Mouse (Mus musculus) cerebral cortex, adult 2 months (tissue): ENCODE results near the gene Rdh11.

Source experiments
- WGBS: fragments of 180-500 bp; shearing (Covaris S2); methylation state at CpG from one replicate; pipeline ENCODE4 v1.1.7; 2018; 5-methylcytosine and 5-hydroxymethylcytosine counted together

Rdh11 gene

DNA sequence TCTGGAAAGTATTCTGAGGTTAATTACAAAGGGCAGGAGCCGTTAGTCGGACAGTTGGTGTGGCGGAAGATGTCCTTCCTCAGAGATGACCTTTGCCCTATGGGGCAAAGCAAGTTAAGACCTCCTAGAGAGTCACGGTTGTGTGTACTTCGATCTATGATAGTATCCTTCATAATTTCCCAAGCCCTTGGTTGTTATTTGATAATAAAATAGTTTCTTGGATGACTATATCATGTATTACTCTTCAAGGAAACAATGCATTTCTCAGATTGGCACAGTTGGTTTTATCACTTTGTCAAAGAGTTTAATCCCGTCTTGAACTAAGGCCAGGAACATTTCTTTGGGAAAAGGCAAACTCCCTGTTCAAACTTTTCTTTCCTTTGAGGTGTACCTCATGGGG, at the start of gene Rdh11:
Gene Rdh11 (minus strand): TSS at position 101 of the 400 bp plus-strand sequence.
- WGBS = 67% methylated on average over 6 of the region's 6 CpGs

- 84% methylated on average over 11 of the region's 11 CpGs for WGBS
Observed at GRCm38 (mm10) chr12:79235485-79236080, 43.5 kb upstream of the Rdh11 start.

GRCm38 (mm10) chr12:79217511-79217910, 25.4 kb upstream of the Rdh11 start:
- 78% methylated on average over 5 of the region's 5 CpGs for WGBS

GRCm38 (mm10) chr12:79211447-79211846, 19.4 kb upstream of the Rdh11 start:
- WGBS = 93% methylated on average over 8 of the region's 8 CpGs

GRCm38 (mm10) chr12:79208703-79209464, 16.8 kb upstream of the Rdh11 start, which contains the start of gene Rdh12:
Gene Rdh12 (plus strand): TSS chr12:79208914.
- WGBS = 3% methylated on average over 13 of the region's 13 CpGs

GRCm38 (mm10) chr12:79201882-79202281, 9.8 kb upstream of the Rdh11 start:
- 88% methylated on average over 3 of the region's 3 CpGs for WGBS

GRCm38 (mm10) chr12:79197105-79197504, 5.0 kb upstream of the Rdh11 start:
- whole genome bisulfite sequencing = 88% methylated on average over 5 of the region's 5 CpGs

DNA sequence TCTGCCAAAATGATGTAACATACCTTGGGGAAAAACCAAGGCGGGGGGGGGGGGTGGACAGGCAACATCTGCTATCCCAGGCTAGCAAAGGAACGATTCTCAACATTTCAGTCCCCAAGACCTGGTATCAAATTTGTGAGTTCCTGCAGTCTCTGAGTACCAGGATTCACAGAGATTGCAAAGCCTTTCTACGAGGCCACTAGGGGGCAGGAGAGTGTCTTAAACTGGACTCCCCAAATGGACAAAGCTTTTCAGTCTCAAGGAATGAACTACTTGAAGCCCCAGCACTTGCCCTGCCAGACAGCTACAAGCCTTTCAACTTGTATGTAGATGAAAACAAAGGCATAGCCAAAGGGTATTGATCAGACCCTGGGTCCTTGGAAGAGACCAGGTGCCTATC, 1.3 kb upstream of the Rdh11 start:
- 1% methylated on average over 3 of the region's 3 CpGs for WGBS

- WGBS = 6% methylated on average over 14 of the region's 14 CpGs
Observed at GRCm38 (mm10) chr12:79191701-79192100, 392 bp downstream of the Rdh11 start.

GRCm38 (mm10) chr12:79190931-79191673, 991 bp downstream of the Rdh11 start:
- 2% methylated on average over 18 of the region's 18 CpGs for WGBS

DNA sequence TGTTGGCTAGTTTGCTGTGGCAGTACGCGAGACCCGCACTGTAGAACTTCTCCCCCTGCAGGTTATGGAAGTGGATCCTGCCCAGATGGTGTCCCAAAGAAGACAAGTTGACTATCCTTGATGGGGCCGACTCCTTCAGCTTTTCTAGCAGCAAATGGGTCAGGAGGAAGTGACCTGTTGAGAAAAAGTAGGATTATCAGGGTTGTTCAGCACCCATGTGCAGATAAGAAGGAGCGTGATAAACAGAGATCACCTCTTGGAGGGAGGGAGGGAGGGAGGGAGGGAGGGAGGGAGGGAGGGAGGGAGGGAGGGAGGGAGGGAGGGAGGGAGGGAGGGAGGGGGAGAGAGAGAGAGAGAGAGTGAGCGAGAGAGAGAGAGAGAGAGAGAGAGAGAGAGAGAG, 6.9 kb downstream of the Rdh11 start:
- 77% methylated on average over 4 of the region's 6 CpGs for WGBS

DNA sequence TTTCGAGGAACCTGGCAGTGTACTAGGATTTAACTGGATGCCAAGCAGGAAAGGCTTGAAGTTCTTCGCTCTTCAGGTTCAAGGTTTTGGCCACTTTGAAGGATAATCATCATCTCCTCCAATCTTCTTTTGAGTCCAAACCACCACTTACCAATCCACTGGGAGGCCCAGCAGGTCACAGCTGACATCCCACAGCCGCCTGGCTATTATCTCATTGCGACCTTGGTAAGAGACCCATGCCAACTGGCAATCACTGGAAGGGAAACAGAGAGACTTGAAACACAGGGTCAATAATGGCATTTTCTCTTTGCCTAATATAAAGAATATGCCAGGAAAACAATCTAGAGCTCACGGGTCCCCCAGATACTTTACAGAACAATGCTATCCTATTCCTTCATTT, 16.1 kb downstream of the Rdh11 start:
- WGBS = 96% methylated on average over 5 of the region's 5 CpGs

DNA sequence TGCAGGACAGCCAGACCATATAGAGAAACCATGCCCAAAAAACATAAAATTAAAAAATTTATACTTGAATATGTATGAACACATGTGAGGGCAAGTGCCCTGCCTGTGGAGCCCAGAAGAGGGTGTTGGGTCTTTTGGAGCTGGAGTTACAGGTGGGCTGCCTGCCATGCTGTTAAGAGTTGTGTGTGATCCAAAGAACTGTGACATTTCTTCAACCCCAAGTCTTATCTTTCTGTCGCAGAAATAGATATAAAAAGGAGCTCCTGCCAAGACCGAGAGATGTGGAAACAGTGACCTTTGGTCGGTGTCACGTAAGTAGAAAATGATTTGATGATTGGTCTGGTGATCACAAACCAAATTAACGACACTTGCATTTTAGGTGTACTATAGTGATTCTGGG, 18.4 kb downstream of the Rdh11 start:
- WGBS = 89% methylated on average over 5 of the region's 5 CpGs

GRCm38 (mm10) chr12:79172019-79172941, 19.8 kb downstream of the Rdh11 start, which contains the start of gene Vti1b:
Gene Vti1b (minus strand): TSS chr12:79172667.
- under 1% methylated on average over 72 of the region's 73 CpGs for WGBS

- WGBS = 16% methylated on average over 12 of the region's 12 CpGs
Observed at GRCm38 (mm10) chr12:79171269-79171995, 20.7 kb downstream of the Rdh11 start.

- WGBS = 44% methylated on average over 3 of the region's 3 CpGs
Observed at GRCm38 (mm10) chr12:79170421-79170820, 21.7 kb downstream of the Rdh11 start.

GRCm38 (mm10) chr12:79162876-79163275, 29.2 kb downstream of the Rdh11 start:
- 95% methylated on average over 3 of the region's 3 CpGs for WGBS

- 94% methylated on average over 6 of the region's 6 CpGs for WGBS
Observed at GRCm38 (mm10) chr12:79149653-79150052, 42.4 kb downstream of the Rdh11 start.

DNA sequence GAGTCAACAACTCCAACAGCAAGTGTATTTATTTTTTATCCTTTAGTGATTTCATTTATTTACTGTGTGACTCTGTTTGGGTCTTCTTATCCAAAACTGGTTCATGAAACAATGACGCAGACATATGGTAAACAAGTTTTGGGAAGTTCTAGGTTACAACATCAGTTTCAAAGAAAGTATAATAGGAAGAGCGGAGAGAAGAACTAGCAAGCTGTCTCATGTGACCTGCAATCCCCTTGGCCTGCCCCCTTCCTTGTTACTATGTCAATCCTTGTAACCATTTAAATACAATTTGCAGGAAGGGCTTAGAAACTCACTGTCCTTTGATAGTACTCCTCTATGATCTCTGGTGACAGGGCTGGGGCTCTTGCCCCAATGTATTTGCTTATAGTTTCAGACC, 51.3 kb downstream of the Rdh11 start:
- WGBS = 88% methylated on average over 2 of the region's 2 CpGs

DNA sequence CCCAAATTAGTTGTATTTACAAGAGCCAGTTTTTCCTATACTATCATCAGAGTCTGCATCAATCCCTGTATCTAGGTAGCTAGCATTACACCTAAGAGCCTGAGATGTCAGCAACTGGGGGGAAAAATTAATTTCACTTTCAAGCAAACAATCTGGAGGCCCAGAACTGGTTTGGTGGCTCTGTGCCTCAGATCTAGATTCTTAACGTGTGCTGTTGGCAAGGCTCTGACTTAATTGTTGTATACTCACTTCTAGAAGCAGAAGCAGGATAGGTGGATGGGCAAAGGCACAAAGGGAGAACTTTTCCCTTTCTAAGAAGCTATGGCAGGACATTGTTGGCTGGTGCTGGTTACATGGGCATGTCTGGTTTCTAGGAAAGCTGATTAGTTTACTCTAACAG, 52.7 kb downstream of the Rdh11 start:
- 34% methylated on average over 1 of the region's 1 CpGs for WGBS

DNA sequence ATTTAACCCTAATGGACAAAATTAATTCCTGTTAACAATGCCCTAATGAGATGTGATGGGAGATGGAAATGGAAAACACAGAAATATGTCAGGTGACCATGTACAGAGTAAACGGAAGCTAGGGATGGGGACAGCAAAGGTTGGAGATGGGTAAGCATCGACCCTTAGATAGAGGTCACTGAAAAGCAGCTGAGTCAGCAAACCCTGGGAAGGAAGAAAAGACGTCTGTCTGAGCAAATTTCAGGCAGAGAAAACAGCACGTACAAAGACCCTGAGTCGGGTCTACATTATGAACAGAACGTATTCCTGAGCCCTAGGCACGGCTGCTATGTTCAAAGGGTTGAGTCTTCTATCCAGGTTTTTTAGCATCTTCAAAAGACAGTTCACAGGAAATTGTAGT, 55.1 kb downstream of the Rdh11 start:
- 83% methylated on average over 7 of the region's 7 CpGs for WGBS
